Mouse (Mus musculus): ENCODE results near the gene Samhd1.

DNA sequence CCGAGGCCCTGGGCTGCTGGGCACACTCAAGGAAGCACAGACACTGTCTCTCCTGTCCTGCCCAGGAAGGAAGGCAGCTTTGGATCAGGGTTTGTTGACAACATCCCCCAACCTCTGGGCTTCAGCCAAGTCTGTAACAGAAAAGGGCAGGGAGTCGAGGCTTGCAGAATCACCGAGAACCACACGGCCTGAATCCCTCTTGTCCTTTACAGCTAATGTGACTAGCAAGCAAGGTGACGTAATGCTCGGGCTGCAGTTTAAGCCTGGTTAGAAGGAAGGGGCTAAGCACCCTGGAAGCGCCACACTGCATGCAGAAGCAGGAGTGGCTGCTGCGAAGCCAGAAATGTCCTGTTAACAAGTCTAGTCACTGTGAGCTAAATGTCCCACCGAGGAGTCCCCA, 64.7 kb downstream of the Samhd1 start:
- no peak for TF ChIP-seq CTCF (IDR thresholded peaks at IDR 0.05; ENCODE audit: control insufficient read depth, insufficient read depth, insufficient replicate concordance, low read depth, low read length)
- TF ChIP-seq POLR2A (IDR thresholded peaks at IDR 0.05; ENCODE audit: control insufficient read depth, low read depth, low read length) = no peak
